Mouse (Mus musculus): Measurements from ENCODE around the gene Gfm2.

DNA sequence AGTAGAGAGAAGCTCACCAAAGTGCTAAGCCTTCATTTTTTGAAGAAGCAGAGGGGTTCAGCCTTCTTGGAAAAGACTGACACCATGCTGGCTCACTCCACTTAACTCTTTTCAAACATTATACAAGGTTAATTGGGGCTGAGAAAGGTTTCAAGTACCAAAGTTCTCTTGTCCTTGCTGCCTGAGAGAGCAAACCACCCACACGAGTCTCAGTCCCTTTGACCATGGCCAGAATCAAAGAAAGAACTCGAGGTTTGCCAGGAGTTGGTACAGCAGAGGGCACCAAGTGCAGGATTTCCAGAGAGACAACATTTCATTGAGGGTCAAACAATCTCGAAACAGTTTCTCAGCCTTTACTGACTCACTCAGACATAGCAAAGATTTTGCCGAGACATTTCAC, 28.7 kb upstream of the Gfm2 start:
- no peak for TF ChIP-seq HCFC1 (IDR thresholded peaks at IDR 0.05; ENCODE audit: borderline replicate concordance, insufficient read depth, low read length)
- no peak for TF ChIP-seq CHD2 (IDR thresholded peaks at IDR 0.05; ENCODE audit: low read depth, low read length)
- TF ChIP-seq ZC3H11A (IDR thresholded peaks at IDR 0.05; ENCODE audit: borderline replicate concordance, low read depth, low read length) = no peak
- TF ChIP-seq MAFK (IDR thresholded peaks at IDR 0.05; ENCODE audit: insufficient read depth, low read depth, low read length) = no peak
- no peak for TF ChIP-seq ZNF384 (IDR thresholded peaks at IDR 0.05; ENCODE audit: low read depth, low read length)
